13 mouse cellular contexts compared by ENCODE assay signal in genomic region chr8:64152899-64153891, GRCm38 (mm10). TPM values are rescaled to one million over a fixed set of nuclear protein-coding genes. Genes with fewer than 3 reads are reported as not detected.
DNase-seq lines count a peak whose midpoint lies in the region; ATAC-seq and TF ChIP-seq lines count a peak whose summit lies in the region.
"Had no signal": no experiment of that assay in that cellular context is flagged by ENCODE, and none has a peak within 500 bp of the region (broad histone marks: within the 10 kb centered on the region; RNA-seq: fewer than 3 reads in every experiment).

No protein-coding gene starts in this region.

- DNase-seq in brain, embryonic 14.5 days (ENCODE audit: low read depth), result peak; percentile 78
- peak; percentile 39 to 55 for DNase-seq in cerebellum, postnatal 10 days
- peak; percentile 44 for DNase-seq in forebrain, postnatal 0 days
- DNase-seq in gastrocnemius, postnatal 14 days, result no peak
- no peak for DNase-seq in spleen, postnatal 36 days (ENCODE audit: low spot score in 2 of 2)
- no peak for DNase-seq in limb, embryonic 10.5 days (ENCODE audit: low spot score)
- DNase-seq in adrenal gland, postnatal 10 days, result no peak
- DNase-seq: lung, embryonic 14.5 days had no signal

- H3K9ac ChIP-seq in forebrain, postnatal 0 days, result no peak overlapping the region
- no peak overlapping the region for H3K9ac ChIP-seq in midbrain, embryonic 13.5 days (replicated peaks)
- H3K9ac ChIP-seq: embryonic facial prominence, embryonic 12.5 days; heart, embryonic 12.5 days; limb, embryonic 12.5 days; lung, embryonic 14.5 days had no signal

- H3K4me2 ChIP-seq in forebrain, postnatal 0 days (ENCODE audit: low read depth), result no peak overlapping the region
- peak overlapping the region; percentile 1 for H3K4me2 ChIP-seq in midbrain, embryonic 13.5 days (replicated peaks)
- H3K4me2 ChIP-seq: embryonic facial prominence, embryonic 12.5 days; heart, embryonic 12.5 days; limb, embryonic 12.5 days; lung, embryonic 14.5 days had no signal

- no peak for TF ChIP-seq POLR2A in brain, embryonic 14.5 days (IDR thresholded peaks at IDR 0.05; ENCODE audit: borderline replicate concordance, extremely low read depth, insufficient read depth, insufficient read length, poor library complexity, severe bottlenecking)

- no peak for TF ChIP-seq CTCF in brain, embryonic 14.5 days (IDR thresholded peaks at IDR 0.05; ENCODE audit: borderline replicate concordance, extremely low read depth, insufficient read depth, insufficient read length)
- no peak for TF ChIP-seq CTCF in forebrain, postnatal 0 days (IDR thresholded peaks at IDR 0.05; ENCODE audit: low read depth)

- peak; percentile 92 for ATAC-seq in forebrain, postnatal 0 days
- ATAC-seq in midbrain, embryonic 13.5 days, result peak; percentile 94

- 23% methylated on average over 9 of the region's 9 CpGs for WGBS in forebrain, postnatal 0 days
- WGBS in midbrain, embryonic 13.5 days, result 32% methylated on average over 9 of the region's 9 CpGs
- WGBS in limb, embryonic 10.5 days, result 67% methylated on average over 9 of the region's 9 CpGs

- intact Hi-C loops in gastrocnemius, postnatal 14 days (cut with DNase I; ENCODE audit: low total_unique reads), result no loop called here

- H3K36me3 ChIP-seq in forebrain, postnatal 0 days (ENCODE audit: insufficient read depth), result no peaks in the 10 kb centered on the region
- H3K36me3 ChIP-seq in midbrain, embryonic 13.5 days, result no peaks in the 10 kb centered on the region
- H3K36me3 ChIP-seq in limb, embryonic 10.5 days, result no peaks in the 10 kb centered on the region
- H3K36me3 ChIP-seq: embryonic facial prominence, embryonic 12.5 days; heart, embryonic 12.5 days; limb, embryonic 12.5 days had no signal

- peak overlapping the region; percentile 30; the same call in 1 of the 2 replicates for H3K27ac ChIP-seq in forebrain, postnatal 0 days (ENCODE audit: low read depth, low read length)
- H3K27ac ChIP-seq in midbrain, embryonic 13.5 days, result 0 out of 2 replicates have a peak overlapping the region, but pooled peaks have one; percentile 0
- H3K27ac ChIP-seq in limb, embryonic 10.5 days, result no peak overlapping the region
- H3K27ac ChIP-seq: embryonic facial prominence, embryonic 12.5 days; limb, embryonic 12.5 days had no signal

- no peak overlapping the region for H3K4me3 ChIP-seq in forebrain, postnatal 0 days (ENCODE audit: low read depth, low read length)
- H3K4me3 ChIP-seq in midbrain, embryonic 13.5 days (replicated peaks), result no peak overlapping the region
- H3K4me3 ChIP-seq in limb, embryonic 10.5 days, result no peak overlapping the region
- H3K4me3 ChIP-seq: embryonic facial prominence, embryonic 12.5 days; heart, embryonic 12.5 days; limb, embryonic 12.5 days had no signal

- H3K27me3 ChIP-seq in forebrain, postnatal 0 days (ENCODE audit: insufficient read depth, low read length), result no peaks in the 10 kb centered on the region
- H3K27me3 ChIP-seq in midbrain, embryonic 13.5 days, result no peaks in the 10 kb centered on the region
- H3K27me3 ChIP-seq in limb, embryonic 10.5 days (ENCODE audit: low read depth, poor library complexity, severe bottlenecking), result no peaks in the 10 kb centered on the region
- H3K27me3 ChIP-seq: embryonic facial prominence, embryonic 12.5 days; heart, embryonic 12.5 days; limb, embryonic 12.5 days had no signal

- no peaks in the 10 kb centered on the region for H3K9me3 ChIP-seq in forebrain, postnatal 0 days (ENCODE audit: low read length)
- H3K9me3 ChIP-seq in midbrain, embryonic 13.5 days, result no peaks in the 10 kb centered on the region
- H3K9me3 ChIP-seq in limb, embryonic 10.5 days (replicated peaks), result no peaks in the 10 kb centered on the region
- H3K9me3 ChIP-seq: embryonic facial prominence, embryonic 12.5 days; heart, embryonic 12.5 days; limb, embryonic 12.5 days had no signal

- no peaks in the 10 kb centered on the region for H3K4me1 ChIP-seq in forebrain, postnatal 0 days (ENCODE audit: insufficient read depth)
- peaks cover 13% of the 10 kb centered on the region for H3K4me1 ChIP-seq in midbrain, embryonic 13.5 days (replicated peaks)
- H3K4me1 ChIP-seq in limb, embryonic 10.5 days, result 0 out of 2 replicates have a peak, but pooled peaks cover 2% of the 10 kb centered on the region
- H3K4me1 ChIP-seq: embryonic facial prominence, embryonic 12.5 days; heart, embryonic 12.5 days had no signal

RNA-seq across cellular contexts. Expression of gene Tll1, which starts 52.9 kb away (rescaled TPM):
- 1.2 and 2.9 TPM in 2 replicates for polyA plus RNA-seq in brain, embryonic 14.5 days (2012; rRNA removed)
- total RNA-seq in forebrain, postnatal 0 days (2014; rRNA removed), result 2.7 and 3.6 TPM in 2 replicates
- 0.49 and 1.3 TPM in 2 replicates for polyA plus RNA-seq in forebrain, postnatal 0 days (2015; fragmentation: Nextera tagmentation; extraction: Ambion mirVana)
- polyA plus RNA-seq in midbrain, embryonic 13.5 days (2015; fragmentation: Nextera tagmentation; extraction: Ambion mirVana), result 1.9 and 3.2 TPM in 2 replicates
- total RNA-seq in gastrocnemius, postnatal 14 days (2021), result 1 to 10 TPM; 2.0 to 2.9 TPM
- polyA plus RNA-seq in limb, embryonic 10.5 days (2016; fragmentation: Nextera tagmentation; extraction: Ambion mirVana), result 1.1 and 1.9 TPM in 2 replicates
- total RNA-seq in adrenal gland, postnatal 10 days (2021), result 1 to 10 TPM; 1.2 to 1.8 TPM
- total RNA-seq: megakaryocyte-erythroid progenitor cell, adult 5-6 weeks had no signal

Comparison
In these comparisons a context has a peak if more than half of its experiments do, and no peak if none do; other contexts are left out.
1. DNase-seq: peak in brain, embryonic 14.5 days (single experiment), cerebellum, postnatal 10 days (2 of 2) and forebrain, postnatal 0 days (single experiment); none in gastrocnemius, postnatal 14 days (single experiment), spleen, postnatal 36 days (0 of 2), limb, embryonic 10.5 days (single experiment) and adrenal gland, postnatal 10 days (single experiment).